Mouse (Mus musculus) forebrain, embryonic 12.5 days (tissue): ENCODE results near the gene Zfp212. TPM values are rescaled to one million over a fixed set of nuclear protein-coding genes. Genes with fewer than 3 reads are reported as not detected.
"Not testable (repeated sequence)": the region's sequence is repeated elsewhere in the genome, so short reads cannot be mapped to it uniquely, and the experiment has no call there.

Experiments used
- ATAC-seq: fragments of 200-750 bp; cut with Nextera tagmentation; 2 replicates; pipeline ENCODE4 v1.8.0; 2017; ENCODE audit warnings: moderate TSS enrichment; ENCODE audit not compliant: low FRiP score
- H3K27ac ChIP-seq: fragments of 300-500 bp; sonication (generic); 2 replicates; pipeline ENCODE4 v1.5.1; 2016; ENCODE audit warnings: mild to moderate bottlenecking
- H3K27me3 ChIP-seq: fragments of 300-500 bp; sonication (generic); 2 replicates; pipeline ENCODE4 v1.6.1; 2016; ENCODE audit warnings: mild to moderate bottlenecking
- H3K36me3 ChIP-seq: fragments of 300-500 bp; sonication (generic); replicated peaks from 2 replicates; pipeline ENCODE4 v1.6.1; 2016; ENCODE audit warnings: mild to moderate bottlenecking
- H3K4me1 ChIP-seq: fragments of 300-500 bp; sonication (generic); 2 replicates; pipeline ENCODE4 v1.6.1; 2016
- H3K4me2 ChIP-seq: fragments of 300-500 bp; sonication (generic); 2 replicates; pipeline ENCODE4 v1.6.1; 2016; ENCODE audit warnings: mild to moderate bottlenecking, moderate library complexity
- H3K4me3 ChIP-seq: fragments of 300-500 bp; sonication (generic); replicated peaks from 2 replicates; pipeline ENCODE4 v1.5.1; 2016; ENCODE audit warnings: mild to moderate bottlenecking
- H3K9ac ChIP-seq: fragments of 300-500 bp; sonication (generic); 2 replicates; pipeline ENCODE4 v1.6.1; 2016; ENCODE audit warnings: mild to moderate bottlenecking
- H3K9me3 ChIP-seq: fragments of 300-500 bp; sonication (generic); 2 replicates; pipeline ENCODE4 v1.6.1; 2016
- WGBS: fragments of 180-500 bp; shearing (Covaris S2); methylation state at CpG from one replicate; pipeline ENCODE4 v1.1.7; 2016; 5-methylcytosine and 5-hydroxymethylcytosine counted together
- polyA plus RNA-seq: library from polyadenylated mRNA; unstranded; fragments of >200 nt; fragmentation: Nextera tagmentation; extraction: Ambion mirVana; gene quantifications from 2 replicates; pipeline ENCODE4 v1.2.1, GENCODE M21; 2016

The Zfp212 gene
- polyA plus RNA-seq, 1 experiment from 2014 or later, result 20.6 TPM

- Histone ChIP-seq H3K4me2 (peak within 1 kb of the TSS; percentile 76), H3K36me3 (peaks cover 11% of the 10 kb centered on the region; the same call in 1 of the 2 replicates), H3K9me3 (no peaks in the 10 kb centered on the region), H3K9ac (peak within 1 kb of the TSS; percentile 75), H3K4me1 (peaks cover 10% of the 10 kb centered on the region), H3K27ac (peak within 1 kb of the TSS; percentile 77; the same call in 1 of the 2 replicates), H3K4me3 (peak within 1 kb of the TSS; percentile 70), H3K27me3 (peaks cover 16% of the 10 kb centered on the region)
- ATAC-seq, result peak; percentile 99
- under 1% methylated on average over 31 of the region's 31 CpGs for WGBS
Measured at GRCm38 (mm10) chr6:47953191-47953726, 33.0 kb downstream of the Zfp212 start, which contains the start of gene Zfp956. TSS of gene Zfp956 (plus strand) at chr6:47953390.

- Histone ChIP-seq H3K9me3 (no peaks in the 10 kb centered on the region), H3K4me2 (peak overlapping the region; percentile 76), H3K27ac (no peak overlapping the region), H3K4me1 (peaks cover 10% of the 10 kb centered on the region), H3K36me3 (peaks cover 11% of the 10 kb centered on the region; the same call in 1 of the 2 replicates), H3K27me3 (peaks cover 16% of the 10 kb centered on the region), H3K4me3 (peak overlapping the region; percentile 70; the same call in 1 of the 2 replicates), H3K9ac (no peak overlapping the region)
- 95% methylated on average over 3 of the region's 3 CpGs for WGBS
- no peak for ATAC-seq
Measured at GRCm38 (mm10) chr6:47954425-47954824, 34.1 kb downstream of the Zfp212 start.

- Histone ChIP-seq H3K36me3 (peaks cover 24% of the 10 kb centered on the region), H3K9me3 (no peaks in the 10 kb centered on the region), H3K27me3 (no peaks in the 10 kb centered on the region), H3K4me3 (no peak overlapping the region), H3K4me2 (no peak overlapping the region), H3K4me1 (peaks cover 10% of the 10 kb centered on the region), H3K27ac (no peak overlapping the region), H3K9ac (no peak overlapping the region)
- no peak for ATAC-seq
Measured at GRCm38 (mm10) chr6:47957816-47958215, 37.5 kb downstream of the Zfp212 start.

GRCm38 (mm10) chr6:47960685-47961421 is 40.6 kb downstream of the Zfp212 start:
- no peaks in the 10 kb centered on the region for H3K4me1 ChIP-seq
- WGBS, result 91% methylated on average over 6 of the region's 6 CpGs
- H3K27me3 ChIP-seq, result no peaks in the 10 kb centered on the region
- no peak overlapping the region for H3K4me3 ChIP-seq
- H3K36me3 ChIP-seq, result peaks cover 53% of the 10 kb centered on the region
- no peak overlapping the region for H3K4me2 ChIP-seq
- H3K27ac ChIP-seq, result no peak overlapping the region
- no peak for ATAC-seq
- no peaks in the 10 kb centered on the region for H3K9me3 ChIP-seq
- no peak overlapping the region for H3K9ac ChIP-seq

- Histone ChIP-seq H3K4me2 (no peak overlapping the region), H3K36me3 (peaks cover 45% of the 10 kb centered on the region), H3K9ac (no peak overlapping the region), H3K27ac (no peak overlapping the region), H3K4me3 (no peak overlapping the region), H3K9me3 (no peaks in the 10 kb centered on the region), H3K27me3 (no peaks in the 10 kb centered on the region), H3K4me1 (no peaks in the 10 kb centered on the region)
- 92% methylated on average over 7 of the region's 7 CpGs for WGBS
- no peak for ATAC-seq
Measured at GRCm38 (mm10) chr6:47963051-47963450, 42.8 kb downstream of the Zfp212 start.

GRCm38 (mm10) chr6:47968166-47968565 is 47.9 kb downstream of the Zfp212 start:
- not testable (repeated sequence) for H3K9ac ChIP-seq, H3K27me3 ChIP-seq, H3K4me3 ChIP-seq, H3K4me2 ChIP-seq, H3K9me3 ChIP-seq, H3K27ac ChIP-seq, H3K4me1 ChIP-seq, ATAC-seq
- WGBS, result 81% methylated on average over 1 of the region's 1 CpGs
- peaks cover 28% of the 10 kb centered on the region for H3K36me3 ChIP-seq

GRCm38 (mm10) chr6:47974599-47974998 is 54.3 kb downstream of the Zfp212 start:
- H3K9ac ChIP-seq, result no peak overlapping the region
- H3K27ac ChIP-seq, result no peak overlapping the region
- no peak overlapping the region for H3K4me2 ChIP-seq
- H3K4me3 ChIP-seq, result no peak overlapping the region
- no peaks in the 10 kb centered on the region for H3K9me3 ChIP-seq
- no peaks in the 10 kb centered on the region for H3K36me3 ChIP-seq
- no peak for ATAC-seq
- WGBS, result 81% methylated on average over 1 of the region's 1 CpGs
- no peaks in the 10 kb centered on the region for H3K4me1 ChIP-seq
- no peaks in the 10 kb centered on the region for H3K27me3 ChIP-seq

- H3K36me3 ChIP-seq, result no peaks in the 10 kb centered on the region
- no peak for ATAC-seq
- 19% methylated on average over 6 of the region's 6 CpGs for WGBS
Measured at GRCm38 (mm10) chr6:47978897-47979368, 58.7 kb downstream of the Zfp212 start.

More at GRCm38 (mm10) chr6:47978897-47979368, 58.7 kb downstream of the Zfp212 start:
- no peaks in the 10 kb centered on the region for H3K27me3 ChIP-seq
- no peaks in the 10 kb centered on the region for H3K9me3 ChIP-seq
- H3K9ac ChIP-seq, result no peak overlapping the region
- H3K4me2 ChIP-seq, result no peak overlapping the region
- no peak overlapping the region for H3K27ac ChIP-seq
- no peak overlapping the region for H3K4me3 ChIP-seq
- no peaks in the 10 kb centered on the region for H3K4me1 ChIP-seq

Other genes with a start within 250 kb of the Zfp212 start
- gene Pdia4, start 107.0 kb upstream of the Zfp212 start, polyA plus RNA-seq, result 156 and 191 TPM in 2 replicates
- gene Zfp786, start 89.6 kb upstream of the Zfp212 start, polyA plus RNA-seq, result 12.1 and 12.4 TPM in 2 replicates
- gene Zfp398, start 84.8 kb upstream of the Zfp212 start, polyA plus RNA-seq, result 12.3 and 12.5 TPM in 2 replicates
- gene Zfp282, start 43.3 kb upstream of the Zfp212 start, polyA plus RNA-seq, result 23.5 and 24.0 TPM in 2 replicates
- gene Zfp956, start 32.9 kb downstream of the Zfp212 start, polyA plus RNA-seq, result 10.3 and 12.1 TPM in 2 replicates
- 10.8 and 11.8 TPM in 2 replicates for gene Zfp777, start 128.4 kb downstream of the Zfp212 start, polyA plus RNA-seq
- gene Zfp746, start 166.1 kb downstream of the Zfp212 start, polyA plus RNA-seq, result 27.4 and 28.3 TPM in 2 replicates